Mouse (Mus musculus) naive thymus-derived CD4-positive, alpha-beta T cell, adult 2 months (primary cell): ENCODE data around the gene Ipo9.
"Not testable (repeated sequence)": the region's sequence is repeated elsewhere in the genome, so short reads cannot be mapped to it uniquely, and the experiment has no call there.

ENCODE experiments used
- DNase-seq: peaks from one replicate; pipeline ENCODE4 v3.0.0-alpha.2; 2011; ENCODE audit warnings: low read depth

The Ipo9 gene

DNA sequence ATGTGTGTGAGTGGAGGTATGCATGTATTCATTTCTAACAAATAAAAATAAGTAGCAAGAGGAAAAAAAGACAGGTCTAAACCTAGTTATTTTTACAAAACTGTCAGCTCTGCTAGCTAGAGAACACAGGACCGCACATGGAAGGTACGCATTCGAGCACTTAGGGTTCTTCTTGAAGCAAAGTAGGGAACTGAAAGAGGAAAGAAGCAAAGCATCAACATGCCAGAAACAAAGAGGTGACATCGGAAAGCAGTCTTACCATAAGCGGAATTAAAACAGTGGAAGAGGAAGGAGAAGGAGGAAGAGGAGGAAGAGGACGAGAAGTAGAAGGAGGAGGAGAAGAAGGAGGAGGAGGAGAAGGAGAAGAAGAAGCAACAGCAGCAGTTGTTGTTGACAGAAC is 2.9 kb downstream of the Ipo9 start:
- DNase-seq, result no peak

- DNase-seq, result no peak
These were observed 3.7 kb downstream of the Ipo9 start for GRCm38 (mm10) chr1:135426645-135427044.

GRCm38 (mm10) chr1:135422772-135423171 is 7.5 kb downstream of the Ipo9 start:
- DNase-seq, result no peak

- no peak for DNase-seq
These were observed 16.3 kb downstream of the Ipo9 start for GRCm38 (mm10) chr1:135413996-135414395.

DNA sequence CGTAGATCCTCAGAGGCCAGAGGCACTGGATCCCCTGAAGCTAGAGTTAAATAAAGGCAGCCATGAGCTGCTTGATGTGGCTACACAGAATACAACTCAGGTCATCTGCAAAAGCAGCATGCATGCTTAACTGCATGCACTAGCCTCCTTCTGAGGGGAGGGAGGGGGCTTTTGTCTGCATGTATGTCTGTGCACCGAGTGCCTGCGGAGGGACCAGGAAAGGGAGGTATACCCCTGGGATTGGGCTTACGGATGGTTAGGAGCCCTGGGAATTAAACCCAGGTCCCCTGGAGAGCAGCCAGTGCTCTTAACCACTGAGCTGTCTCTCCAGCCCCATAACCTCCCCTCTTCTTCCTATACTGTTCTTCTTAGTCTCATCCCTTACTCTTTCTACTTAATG is 18.2 kb downstream of the Ipo9 start:
- DNase-seq, result no peak

GRCm38 (mm10) chr1:135410967-135411366 is 19.3 kb downstream of the Ipo9 start:
- DNase-seq, result no peak

- DNase-seq, result no peak
These were observed 21.3 kb downstream of the Ipo9 start for GRCm38 (mm10) chr1:135408973-135409372.

DNA sequence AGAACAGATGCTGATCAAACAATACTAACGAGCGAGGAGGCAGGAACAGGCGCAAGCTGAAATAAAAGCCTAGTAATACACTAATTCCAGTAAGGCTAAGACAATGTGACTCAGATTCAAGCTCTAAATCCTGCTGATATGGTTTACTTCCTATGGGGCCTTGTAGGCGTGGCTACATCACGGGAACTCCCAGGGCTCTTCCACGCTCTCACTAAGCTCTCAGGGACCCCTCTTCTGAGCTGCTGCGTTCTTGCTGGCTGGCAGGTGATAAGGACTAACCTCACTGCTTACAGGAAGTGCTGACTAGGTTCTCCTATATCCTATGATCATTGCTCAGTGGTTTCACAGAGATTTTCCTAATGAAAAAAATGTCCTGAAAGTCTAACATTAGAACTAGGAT is 24.9 kb downstream of the Ipo9 start:
- DNase-seq, result no peak

GRCm38 (mm10) chr1:135401452-135402110 is 28.7 kb downstream of the Ipo9 start:
- DNase-seq, result no peak

DNA sequence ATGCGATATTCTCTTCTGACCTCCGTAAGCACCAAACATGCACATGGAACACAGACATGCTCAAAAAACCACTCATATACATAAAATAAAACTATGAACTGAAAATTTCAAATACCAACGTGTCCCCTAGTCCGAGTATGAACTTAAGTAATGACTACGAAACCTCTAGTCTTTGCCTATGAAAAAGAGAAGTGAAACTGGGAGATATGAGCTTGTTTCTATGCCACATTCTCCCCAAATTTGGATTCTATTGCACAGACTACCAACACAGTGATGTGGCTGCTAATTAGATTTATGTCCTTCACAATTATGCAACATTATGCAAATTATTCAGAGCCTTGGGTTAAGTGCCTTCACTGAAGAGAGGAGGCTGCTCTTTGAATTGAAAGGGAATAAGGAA is 30.8 kb downstream of the Ipo9 start:
- DNase-seq, result no peak

DNA sequence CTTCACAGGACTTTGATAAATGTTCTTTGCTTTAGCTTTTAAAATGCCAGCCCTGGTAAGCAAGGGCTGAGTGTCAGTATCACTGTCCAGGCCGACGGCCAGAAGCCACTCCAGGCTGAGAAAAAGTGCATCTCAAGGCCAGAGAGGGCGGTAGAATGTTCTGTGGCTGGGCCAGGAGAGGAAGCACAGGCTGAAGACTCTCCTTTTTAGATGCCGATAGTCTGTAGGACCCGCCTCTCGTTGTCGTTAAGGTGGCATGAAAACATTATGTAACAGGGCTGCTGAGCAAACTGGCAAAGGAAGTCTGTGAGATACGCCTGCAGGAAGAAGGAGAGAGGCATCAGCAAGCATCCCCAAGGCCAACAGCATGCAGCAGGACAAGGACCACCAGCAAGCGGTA is 45.1 kb downstream of the Ipo9 start:
- DNase-seq, result no peak

DNA sequence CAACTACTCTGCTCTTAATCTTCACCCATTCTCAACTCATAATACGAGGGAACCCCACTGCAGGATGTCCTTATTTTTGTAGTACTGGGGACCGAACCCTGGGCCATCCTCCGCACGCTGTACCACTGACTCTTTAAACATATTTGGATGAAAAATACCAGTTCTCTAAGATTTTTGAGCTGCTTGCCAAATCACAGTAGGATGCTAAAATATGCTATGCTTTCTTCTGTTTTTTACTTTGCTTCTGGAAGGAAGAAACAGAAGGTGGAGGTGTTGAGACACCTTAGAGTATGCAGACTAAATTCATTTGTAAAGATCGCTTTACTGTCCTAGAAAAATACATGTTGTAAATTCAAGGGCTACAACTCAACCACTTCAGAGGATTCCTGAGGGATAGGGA is 46.1 kb downstream of the Ipo9 start:
- DNase-seq, result no peak

GRCm38 (mm10) chr1:135381560-135381959 is 48.7 kb downstream of the Ipo9 start:
- DNase-seq, result not testable (repeated sequence)

GRCm38 (mm10) chr1:135380071-135380991 is 50.0 kb downstream of the Ipo9 start:
- DNase-seq, result no peak

DNA sequence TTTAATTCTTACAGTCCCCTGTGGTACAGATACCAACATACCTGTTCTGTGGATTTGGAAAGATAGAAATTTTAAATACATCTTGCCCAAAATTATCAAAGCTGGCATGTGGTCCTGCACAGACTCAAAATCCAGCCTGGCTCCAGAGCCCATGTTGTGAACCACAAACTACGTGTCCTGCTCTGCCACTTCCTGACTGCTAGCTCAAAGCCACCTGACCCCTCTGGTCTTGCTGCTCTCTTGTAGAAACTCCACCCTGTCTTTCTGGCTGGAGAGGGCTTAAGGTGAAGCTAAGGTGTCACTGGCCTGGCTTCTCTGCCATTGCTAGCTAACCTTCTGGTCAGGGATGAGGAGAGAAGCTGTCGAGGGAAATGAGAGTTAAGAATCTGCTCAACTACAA is 51.3 kb downstream of the Ipo9 start:
- DNase-seq, result no peak

DNA sequence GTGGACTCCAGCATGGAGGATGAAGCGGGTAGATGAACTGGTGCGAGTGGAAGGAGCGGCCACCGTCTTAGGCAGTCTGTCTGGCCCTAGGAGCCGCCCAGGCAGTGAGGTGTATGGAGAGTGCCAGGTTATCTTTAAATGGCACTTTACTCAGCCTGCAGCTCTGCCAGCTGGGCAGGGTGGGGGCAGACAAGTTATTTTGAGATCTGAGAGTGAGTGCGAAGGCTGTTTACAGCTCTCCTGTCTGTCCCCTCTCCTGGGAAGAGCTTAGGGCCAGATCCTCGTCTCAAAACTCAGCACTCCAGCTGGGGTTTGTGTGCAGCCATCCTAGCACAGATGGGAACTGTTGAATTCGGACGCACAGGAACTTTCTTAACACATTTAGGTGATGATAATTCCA is 51.7 kb downstream of the Ipo9 start:
- no peak for DNase-seq

DNA sequence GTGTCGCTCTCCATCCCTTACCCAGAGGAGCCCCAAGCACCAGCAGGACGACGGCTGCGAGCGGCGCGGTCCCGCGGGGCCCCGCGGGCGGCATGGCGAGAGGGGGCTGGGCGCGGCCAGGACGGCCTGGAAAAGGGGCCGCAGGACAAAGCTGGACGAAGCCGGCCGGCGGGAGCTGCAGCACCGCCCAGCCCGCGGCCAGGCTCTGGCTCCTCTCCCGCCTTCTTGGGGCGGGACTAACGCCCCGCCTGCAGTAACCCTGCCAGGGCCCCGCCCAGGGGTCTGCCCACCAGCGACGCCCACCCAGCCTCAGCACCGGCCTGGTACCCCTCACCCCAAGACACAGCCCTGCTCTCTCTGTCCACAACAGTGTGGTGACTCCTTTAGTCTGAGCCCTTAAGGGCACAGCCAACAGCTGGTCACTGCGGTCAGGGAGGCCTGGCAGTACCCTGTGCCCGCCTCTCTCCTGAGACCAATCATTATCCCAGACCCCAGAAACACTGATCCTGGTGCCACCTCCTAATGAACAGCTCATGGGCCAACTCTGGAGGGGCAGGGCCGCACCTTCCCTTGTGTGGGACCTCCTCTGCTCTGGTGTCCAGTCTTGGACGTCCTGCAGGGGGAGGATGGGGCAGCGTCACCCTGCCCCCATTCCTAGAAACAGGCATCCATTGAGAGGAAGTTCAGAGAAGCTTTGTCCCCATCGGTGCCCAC is 55.3 kb downstream of the Ipo9 start, which contains the start of gene Shisa4:
Gene Shisa4 (minus strand): TSS at position 370 of the 714 bp plus-strand sequence.
- DNase-seq, result no peak

DNA sequence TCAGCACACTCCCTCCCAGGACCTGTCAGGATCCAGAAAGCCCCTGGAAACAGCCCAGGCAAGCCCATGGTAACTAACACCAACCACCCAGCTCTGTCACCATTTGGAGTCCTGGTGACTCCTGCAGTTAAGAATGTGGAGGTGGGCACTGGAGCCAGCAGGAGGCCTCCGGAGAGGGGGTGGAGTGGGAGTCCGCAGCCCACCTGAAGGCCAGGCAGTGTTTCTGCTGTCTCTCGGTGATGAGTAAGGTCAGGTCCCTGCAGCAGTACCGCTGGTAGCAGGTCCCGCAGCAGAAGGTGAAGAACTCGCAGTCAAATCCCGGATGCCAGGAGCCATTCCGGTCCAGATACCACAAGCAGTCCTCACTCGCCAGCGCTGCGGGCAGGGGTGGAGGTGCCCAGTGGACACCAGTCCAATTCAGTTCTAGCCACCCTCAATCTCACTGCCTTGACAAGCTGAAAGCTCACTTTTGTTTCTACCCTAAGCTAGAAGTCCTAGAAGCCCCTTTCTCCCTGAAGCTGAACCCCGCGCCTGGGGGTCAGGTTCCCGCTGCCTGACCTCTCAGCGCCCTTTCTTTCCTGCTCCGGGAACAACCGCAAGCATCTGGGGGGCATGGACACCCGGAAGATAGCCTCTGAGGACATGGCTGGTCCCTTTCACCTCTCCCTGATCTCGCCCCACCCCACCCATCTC is 56.0 kb downstream of the Ipo9 start:
- no peak for DNase-seq

GRCm38 (mm10) chr1:135373171-135373677 is 57.1 kb downstream of the Ipo9 start:
- no peak for DNase-seq

GRCm38 (mm10) chr1:135369415-135369814 is 60.9 kb downstream of the Ipo9 start:
- DNase-seq, result no peak

DNA sequence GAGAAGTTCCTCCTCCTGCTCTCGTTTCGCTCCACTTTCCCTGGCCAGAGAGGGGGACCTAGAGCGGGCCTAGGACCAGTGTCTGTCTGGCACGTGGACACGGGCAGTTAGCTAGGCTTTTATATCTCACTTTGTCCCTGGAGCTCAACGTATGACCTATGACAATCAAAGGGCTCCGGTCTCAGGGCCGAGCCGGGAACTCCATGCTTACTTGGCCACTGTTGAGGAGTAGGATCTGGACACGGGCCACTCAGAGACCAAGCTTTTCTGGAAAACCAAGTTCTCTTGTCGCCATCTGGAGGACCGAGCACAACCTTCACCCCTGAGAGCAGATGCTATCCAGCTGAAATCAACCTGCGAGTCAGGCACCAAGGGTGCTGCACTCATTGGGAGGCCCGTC is 61.3 kb downstream of the Ipo9 start:
- DNase-seq, result no peak

DNA sequence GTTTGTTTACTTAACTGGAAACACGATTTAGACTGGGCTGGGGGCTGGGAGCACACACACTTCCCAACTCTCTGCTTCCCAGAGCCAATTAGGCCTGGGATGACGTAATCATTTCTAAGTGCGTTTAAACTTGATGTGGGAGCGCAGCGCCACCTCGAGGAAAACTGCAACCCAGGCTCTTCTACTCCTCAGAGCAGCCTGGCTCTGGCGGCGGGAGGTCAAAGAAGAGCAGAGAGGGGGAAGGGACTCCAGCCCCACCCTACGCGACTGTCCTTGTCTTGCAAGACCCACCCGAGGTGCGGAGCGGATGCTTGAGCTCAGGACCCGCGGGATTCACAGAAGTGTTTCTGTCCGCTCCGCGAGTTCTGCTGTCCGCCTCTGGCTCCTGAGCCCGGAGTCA is 62.1 kb downstream of the Ipo9 start:
- DNase-seq, result peak; percentile 62
